Mouse (Mus musculus) small intestine, adult 2 months (tissue): Measurements from ENCODE around the gene 3110040M04Rik.

Experiments used
- CTCF ChIP-seq: fragments of 200-500 bp; IDR thresholded peaks from 2 replicates; pipeline ENCODE4 v1.5.1; 2012; ENCODE audit warnings: low read depth, mild to moderate bottlenecking, control low read depth, inconsistent platforms, low read length, moderate library complexity, mixed read lengths; ENCODE audit not compliant: insufficient replicate concordance, insufficient read length; ENCODE audit errors: extremely low read depth
- POLR2A ChIP-seq: fragments of 200-500 bp; IDR thresholded peaks from 2 replicates; pipeline ENCODE4 v1.6.1; 2012; ENCODE audit warnings: low read depth, mild to moderate bottlenecking, control low read depth, inconsistent platforms, low read length, moderate library complexity

DNA sequence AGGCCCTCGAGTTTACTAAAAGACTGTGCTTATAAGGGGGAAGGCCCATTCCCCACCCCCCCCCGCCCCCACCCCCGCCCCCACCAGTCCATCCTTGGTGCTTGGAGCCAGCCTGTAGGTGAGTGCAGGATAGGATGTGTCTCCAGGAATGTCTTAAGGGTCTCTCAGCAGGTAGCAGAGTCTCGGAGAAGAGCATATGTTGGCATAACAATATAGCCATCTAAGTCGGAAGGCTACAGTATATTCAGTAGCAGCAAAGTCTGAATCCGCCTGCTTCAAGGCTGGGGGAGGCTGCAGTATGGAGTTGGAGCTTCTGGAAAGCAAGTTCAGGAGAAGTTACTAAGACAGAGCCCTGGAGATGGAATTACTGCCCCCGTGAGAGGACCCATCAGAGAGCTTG, 16.2 kb downstream of the 3110040M04Rik start:
- TF ChIP-seq CTCF (no peak), POLR2A (no peak)
